Mouse (Mus musculus) liver, embryonic 14.5 days (tissue): ENCODE measurements around the gene Stxbp5.

ENCODE experiments used
- CTCF ChIP-seq: IDR thresholded peaks from 2 replicates; pipeline ENCODE4 v1.5.1; 2016; ENCODE audit warnings: antibody characterized with exemption, low read depth, control low read depth
- EP300 ChIP-seq: IDR thresholded peaks from 2 replicates; pipeline ENCODE4 v1.6.1; 2016; ENCODE audit warnings: antibody characterized with exemption, low read depth

DNA sequence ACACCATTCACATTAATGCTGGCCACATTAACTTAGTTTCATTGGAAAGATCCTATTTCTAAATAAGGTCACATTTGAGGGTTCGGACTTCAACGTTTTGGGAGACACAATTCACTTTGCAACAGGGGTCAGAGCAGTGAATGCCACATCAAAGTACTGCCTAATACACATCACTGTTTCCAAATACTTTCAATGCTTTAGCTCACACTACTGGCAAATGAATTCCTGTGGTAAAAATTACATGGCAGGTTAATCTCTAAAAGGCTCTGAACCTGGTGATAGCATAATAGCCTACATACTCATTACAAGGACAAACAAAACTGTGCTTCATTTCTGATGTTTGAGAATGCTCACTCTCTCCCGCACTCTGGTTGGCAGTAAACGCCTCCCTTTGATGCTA lies 40.9 kb downstream of the Stxbp5 start:
- TF ChIP-seq CTCF (no peak), EP300 (no peak)
